Mouse (Mus musculus): Measurements from ENCODE around the gene Pclaf.

Pclaf gene

DNA sequence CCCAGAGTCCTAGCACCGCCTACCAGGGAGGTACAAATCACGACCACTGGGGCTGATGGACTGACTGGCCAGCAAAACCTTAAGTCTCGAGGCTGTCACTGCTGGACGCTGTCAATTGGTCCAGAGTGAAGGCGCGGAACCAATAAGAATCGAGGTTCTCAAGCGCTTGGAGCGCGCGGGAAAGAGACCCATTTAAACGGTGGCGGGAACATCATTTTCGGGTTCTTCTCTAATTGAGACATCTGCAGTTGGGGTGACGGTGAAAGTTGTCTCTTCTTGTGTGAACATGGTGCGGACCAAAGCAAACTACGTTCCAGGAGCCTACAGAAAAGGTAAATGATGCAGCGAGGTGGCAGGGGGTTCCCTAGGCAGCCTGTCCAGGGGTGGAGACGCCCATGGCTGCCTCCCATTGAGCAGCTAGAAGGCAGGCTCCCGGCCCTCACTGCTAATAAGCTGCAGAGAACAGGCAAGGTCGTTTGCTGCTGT is at the start of gene Pclaf:
TSS of gene Pclaf (plus strand) at position 95 of the 486 bp plus-strand sequence.
- DNase-seq (ENCODE audit: low spot score in 2 of 2), result peak; percentile 79 to 85

DNA sequence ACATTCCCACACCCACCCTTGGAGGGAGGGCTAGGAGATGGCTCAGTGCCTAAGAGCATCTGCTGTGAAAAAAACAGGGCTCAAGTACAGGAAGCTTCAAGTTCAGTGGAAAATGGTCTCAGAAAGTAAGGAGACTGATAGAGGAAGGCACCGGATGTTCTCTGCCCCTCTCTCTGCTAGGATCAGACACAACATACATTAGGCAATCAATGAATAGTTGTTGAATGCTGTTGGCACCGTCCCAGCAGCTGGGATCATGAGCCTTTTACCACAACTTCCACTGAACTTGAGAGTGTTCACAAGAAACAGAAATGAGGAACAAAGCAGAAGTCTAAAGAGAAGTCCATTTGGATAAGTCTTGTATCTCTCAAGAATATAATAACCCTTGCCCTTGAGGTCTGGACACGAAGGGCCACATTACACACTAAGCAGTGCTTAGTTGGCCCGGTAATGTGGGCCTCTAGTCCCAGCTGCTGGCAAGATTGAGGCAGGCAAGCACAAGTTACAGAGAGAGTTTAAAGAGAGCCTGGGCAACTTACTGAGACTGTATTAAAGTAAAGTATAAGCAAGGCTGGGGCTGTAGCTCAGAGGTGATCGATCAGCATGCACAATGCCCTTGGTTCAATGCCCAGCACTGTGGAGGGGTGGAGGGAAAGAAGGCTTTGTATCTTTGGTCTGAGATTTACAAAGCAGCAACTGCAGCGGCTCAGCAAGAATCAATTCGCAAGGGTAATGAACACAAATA is 45.4 kb upstream of the Pclaf start:
- no peak for DNase-seq (ENCODE audit: low spot score in 2 of 2)

DNA sequence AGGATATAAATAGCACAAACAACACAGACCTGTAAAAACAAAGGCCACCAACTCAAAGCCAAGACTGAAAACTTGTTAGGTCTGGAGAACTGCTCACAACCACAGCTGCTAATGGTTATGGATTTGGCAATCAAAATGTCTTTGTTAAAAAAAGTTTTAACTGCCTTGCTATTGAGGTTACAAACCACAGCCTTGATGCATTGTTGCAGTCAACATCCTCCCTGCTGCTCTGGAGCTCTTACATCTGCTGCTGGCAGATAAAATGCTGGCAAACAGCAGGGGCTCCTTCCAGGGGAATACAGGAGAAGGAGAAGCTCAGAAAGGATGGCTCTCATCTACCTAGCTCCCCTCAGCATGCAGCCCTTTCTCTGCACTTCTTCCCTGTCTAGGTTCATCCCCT is 41.9 kb upstream of the Pclaf start:
- no peak for DNase-seq (ENCODE audit: low spot score in 2 of 2)

DNA sequence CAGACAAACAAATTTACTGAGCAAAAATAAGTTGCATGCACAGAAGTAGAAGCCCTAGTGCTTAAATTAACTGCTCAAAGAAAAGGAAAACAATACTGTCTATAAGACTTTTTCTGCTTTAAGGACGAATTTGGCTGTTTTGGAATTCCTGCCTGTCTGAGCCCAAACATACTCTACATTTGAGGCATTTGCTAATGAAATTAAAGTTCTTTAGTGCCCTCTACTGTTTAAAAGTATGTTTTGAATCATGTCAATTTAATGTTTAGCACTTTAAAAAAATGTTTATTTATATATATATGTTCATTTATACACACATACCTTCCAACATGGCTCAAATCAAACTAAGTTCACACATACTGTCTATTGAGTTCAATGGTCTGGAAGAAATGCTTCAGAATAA is 39.8 kb upstream of the Pclaf start:
- DNase-seq (ENCODE audit: low spot score in 2 of 2), result no peak

DNA sequence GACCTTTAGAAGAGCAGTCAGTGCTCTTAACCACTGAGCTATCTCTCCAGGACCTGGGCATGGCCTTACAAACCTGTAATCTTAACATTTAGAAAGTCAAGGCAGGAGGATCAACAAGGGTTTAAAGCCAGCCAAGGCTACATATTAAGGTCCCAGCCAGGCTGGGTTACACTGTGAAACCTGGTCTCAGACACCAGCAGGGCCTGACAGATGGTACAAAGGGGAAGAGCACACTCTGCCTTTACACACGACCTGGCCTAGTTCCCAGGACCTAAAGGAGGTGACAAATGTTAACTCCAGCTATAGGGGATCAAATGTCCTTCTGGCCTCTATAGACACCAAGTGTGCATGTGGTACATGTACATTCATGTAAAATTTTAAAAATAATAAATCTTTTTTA is 30.4 kb upstream of the Pclaf start:
- no peak for DNase-seq (ENCODE audit: low spot score in 2 of 2)

DNA sequence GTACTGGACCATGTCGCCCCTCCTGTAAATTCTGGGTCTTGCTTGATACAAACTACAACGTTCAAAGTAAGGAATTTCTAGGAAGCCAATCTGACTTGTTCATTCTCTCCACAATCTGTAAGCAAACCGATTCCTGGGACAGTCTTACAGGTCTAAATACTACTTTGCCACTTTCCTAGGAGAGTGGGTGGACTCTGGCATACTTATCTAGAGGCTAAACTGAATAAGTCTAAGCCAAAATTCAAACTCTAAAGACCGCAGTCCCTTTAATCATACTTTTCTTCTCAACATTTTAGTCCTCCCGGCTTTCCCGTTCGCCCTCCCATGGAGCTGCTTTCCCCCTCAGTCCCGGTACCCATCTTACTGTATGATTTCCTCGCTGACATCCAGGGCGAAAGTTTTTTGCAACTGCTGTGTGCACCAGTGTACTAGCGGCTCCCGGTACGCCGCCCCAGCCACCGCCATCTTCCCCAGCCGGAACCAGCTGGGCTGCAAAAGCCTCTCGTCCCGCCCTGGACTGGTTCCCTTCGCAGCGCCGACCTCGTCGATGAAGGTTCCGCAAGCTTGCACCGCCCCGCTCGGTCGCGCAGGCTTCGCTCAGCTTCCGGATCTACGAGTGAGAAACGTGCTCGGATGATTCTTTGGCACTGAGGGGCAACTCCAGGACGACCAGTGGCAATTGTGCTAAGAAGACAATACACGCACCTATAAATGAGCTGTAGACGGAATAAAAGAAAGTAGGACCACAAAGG is 5.3 kb upstream of the Pclaf start:
- DNase-seq (ENCODE audit: low spot score in 2 of 2), result peak; percentile 90 to 96

DNA sequence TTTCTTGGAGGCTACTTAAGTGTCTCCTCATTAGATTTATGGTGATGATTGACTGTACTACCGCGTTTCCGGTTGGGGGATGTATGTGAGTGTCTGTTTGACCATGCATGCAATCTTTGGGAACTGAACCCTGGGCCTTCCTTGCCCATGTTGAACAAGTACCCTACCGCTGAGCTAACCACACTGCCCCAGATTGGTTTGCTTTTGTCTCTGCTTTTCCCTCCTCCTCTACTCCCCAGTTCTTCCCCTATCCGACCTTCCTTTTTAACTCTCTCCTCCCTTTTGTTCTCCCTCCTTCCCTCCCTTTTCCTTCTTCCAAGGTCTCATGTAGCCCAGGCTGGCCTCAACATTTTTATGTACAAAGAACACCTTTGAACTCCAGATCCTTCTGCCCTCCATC is 1.1 kb downstream of the Pclaf start:
- DNase-seq (ENCODE audit: low spot score in 2 of 2), result peak in 1 of 2 experiments; percentile 16

DNA sequence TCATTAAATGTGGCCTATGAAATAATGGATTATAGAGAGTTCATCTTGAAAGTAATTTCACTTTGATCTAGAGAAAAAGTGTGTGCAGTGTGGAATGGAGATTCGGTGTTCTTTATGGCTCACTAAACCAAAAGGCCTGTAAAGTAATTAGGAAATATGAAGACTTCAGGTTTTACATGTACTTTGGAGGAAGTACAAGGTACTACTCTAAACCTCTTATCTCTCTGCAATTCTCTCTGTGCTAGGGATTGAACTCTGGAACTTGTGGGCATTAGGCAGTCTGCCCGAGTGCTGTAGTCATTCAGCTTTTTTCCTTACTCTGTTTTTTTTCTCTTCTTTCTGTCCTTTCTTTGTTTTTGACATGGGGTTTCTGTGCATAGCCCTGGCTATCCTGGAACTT is 6.9 kb downstream of the Pclaf start:
- no peak for DNase-seq (ENCODE audit: low spot score in 2 of 2)

DNA sequence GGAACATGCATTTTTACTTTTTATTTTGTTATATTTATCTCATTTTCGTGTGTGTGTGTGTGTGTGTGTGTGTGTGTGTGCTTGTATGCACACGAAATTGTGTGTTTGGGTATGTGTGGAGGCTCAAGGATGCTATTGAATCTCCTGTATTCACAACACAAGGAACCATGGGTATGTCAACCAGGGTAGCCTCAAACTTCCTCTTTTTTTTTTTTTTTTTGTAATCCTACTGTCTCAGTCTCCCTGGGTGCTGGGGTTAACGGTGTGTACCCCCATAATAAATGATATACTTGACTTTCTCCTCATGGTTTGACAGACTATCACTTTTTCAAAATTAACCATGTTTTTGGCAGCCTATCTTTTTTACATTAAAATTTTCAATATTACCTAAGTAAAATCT is 12.8 kb downstream of the Pclaf start:
- no peak for DNase-seq (ENCODE audit: low spot score in 2 of 2)

DNA sequence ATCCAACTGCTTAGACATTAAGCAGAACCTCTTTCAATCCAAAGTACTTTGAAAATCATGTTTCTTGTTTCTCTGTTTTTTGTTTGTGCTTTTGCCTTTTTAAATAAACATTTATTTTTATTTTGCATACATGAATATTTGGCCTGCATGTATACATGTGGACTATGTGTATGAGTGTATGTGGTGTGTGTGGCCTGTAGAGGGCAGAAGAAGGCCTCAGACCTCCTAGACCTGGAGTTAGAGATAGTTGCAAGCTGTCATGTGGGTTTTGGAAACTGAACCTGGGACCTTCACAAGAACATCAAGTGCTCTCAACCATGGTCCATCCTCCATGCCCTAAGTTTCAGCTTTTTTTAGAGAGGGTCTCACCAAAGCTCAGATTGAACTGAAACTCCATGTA is 13.4 kb downstream of the Pclaf start:
- DNase-seq (ENCODE audit: low spot score in 2 of 2), result no peak

DNA sequence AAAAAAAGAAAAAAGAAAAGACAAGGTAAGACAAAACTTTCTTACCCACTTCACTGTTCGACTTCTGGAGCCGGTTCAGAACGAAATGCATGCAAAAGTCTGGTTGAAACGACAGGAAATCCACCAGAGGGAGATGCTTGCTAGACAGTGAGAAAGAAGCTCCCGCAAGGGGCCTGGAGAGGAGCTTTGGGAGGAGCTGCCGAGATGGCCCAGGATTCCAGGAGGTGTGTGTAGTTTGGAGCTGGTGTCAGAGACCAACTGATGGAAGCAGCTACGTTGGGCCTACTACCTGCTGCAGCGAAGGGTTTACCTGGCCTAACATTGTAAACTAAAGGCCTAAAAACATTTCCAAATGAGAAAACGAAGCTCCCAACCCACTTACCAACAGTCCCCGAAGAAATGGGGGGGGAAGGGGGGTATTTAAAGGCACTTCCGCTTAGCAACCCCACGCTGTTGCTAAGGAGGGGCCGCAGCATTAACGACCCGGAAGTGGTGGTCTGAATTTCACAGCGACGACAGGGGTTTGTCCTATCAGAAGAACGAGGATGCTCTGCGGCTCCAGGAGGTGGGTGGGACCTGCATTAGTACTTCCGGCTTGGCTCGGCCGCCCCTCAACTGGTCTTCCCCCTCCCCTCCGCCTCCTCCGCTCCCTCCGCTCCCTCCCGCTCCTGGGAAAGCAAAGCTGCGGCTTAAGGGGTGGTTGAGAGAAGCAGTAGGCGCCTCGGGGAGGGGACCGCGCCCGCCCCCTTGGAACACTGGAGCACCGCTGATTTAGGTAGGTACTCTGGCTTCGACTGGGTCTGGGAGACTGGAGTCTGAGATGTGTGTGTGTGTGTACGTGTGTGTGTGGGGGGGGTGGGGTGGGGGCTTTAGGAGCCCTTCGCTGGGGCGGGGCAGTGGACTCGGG is 18.6 kb downstream of the Pclaf start, which contains the start of the genes Trip4 and Csnk1g1:
TSS of gene Trip4 (minus strand) at position 401 of the 907 bp plus-strand sequence.
TSS of gene Csnk1g1 (plus strand) at position 531 of the 907 bp plus-strand sequence.
- DNase-seq (ENCODE audit: low spot score in 2 of 2), result peak; percentile 85 to 89

DNA sequence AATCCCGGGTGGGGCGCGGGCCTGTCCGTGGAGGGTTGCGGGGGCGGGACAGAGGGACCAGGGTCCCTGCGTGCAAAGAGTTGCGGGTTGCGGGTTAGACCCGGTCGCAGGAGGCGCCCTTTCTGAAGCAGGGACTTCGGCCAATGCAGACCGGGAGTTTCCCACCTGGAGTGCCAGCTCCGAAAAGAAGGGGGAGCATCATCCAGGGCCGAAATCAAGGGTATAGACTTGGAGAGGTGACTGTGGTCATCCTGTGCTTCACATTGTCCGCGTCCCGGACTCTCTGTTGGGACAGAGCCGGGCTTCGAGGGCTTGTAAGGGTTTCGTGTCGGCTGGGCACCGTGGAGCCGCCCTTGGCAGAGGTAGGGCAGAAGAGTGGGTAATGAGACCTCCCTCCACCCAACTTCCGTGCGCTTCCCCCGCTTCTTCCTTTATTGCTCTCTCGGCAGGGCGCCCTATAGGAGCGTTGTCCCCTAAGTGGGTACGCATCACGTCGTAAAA is 19.3 kb downstream of the Pclaf start:
- peak; percentile 40 to 76 for DNase-seq (ENCODE audit: low spot score in 2 of 2)

DNA sequence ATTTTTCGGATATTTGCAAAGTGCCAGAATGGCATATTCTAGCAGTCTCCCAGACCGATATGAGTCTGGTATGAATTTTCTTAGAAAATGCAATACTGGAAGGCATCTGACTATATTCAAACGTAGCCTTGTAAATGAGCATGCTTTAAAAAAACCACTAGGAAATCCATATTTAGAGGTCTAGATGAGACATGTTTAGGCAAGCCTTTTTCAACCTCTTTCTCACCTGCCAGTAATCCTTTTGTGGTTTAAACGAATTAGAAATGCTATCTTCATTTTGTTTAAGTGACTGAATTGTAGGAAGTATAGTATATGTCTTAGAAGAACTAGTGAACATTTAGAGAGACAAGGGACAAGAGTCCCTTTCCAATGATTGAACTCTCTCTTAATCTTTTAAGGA is 19.8 kb downstream of the Pclaf start:
- no peak for DNase-seq (ENCODE audit: low spot score in 2 of 2)

DNA sequence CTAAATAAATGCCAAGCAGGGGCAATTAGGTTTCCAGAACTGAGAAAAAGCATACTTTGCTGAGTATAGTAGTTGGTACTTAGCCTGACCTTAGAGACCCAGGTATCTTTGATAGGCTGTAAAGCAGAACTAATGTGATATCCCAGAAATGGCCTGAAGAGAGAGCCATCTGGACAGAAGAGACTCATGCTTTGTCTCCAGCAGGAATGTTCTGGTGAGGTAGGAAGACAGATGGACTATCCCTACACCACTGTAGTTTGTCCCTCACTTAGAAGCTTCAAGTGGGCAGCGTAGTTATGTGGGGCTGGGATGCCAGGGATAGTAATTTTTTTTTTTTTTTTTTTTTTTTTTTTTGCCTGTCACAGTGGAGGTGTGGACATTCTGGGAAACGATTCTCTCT is 23.9 kb downstream of the Pclaf start:
- no peak for DNase-seq (ENCODE audit: low spot score in 2 of 2)

DNA sequence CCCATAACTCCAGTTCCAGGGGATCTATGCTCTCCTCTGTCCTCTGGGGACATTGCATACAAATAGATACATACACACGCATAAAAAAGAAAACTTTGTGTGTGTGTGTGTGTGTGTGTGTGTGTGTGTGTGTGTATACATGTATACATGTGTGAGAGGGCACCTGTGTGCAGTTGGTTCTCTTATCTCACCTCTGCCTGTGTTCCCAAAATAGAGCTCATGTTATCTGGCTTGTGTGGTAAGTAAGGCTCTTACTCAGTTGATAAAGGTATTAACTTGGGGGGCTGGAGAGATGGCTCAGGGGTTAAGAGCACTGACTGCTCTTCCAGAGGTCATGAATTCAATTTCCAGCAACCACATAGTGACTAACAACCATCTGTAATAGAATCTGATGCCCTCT is 27.0 kb downstream of the Pclaf start:
- no peak for DNase-seq (ENCODE audit: low spot score in 2 of 2)

DNA sequence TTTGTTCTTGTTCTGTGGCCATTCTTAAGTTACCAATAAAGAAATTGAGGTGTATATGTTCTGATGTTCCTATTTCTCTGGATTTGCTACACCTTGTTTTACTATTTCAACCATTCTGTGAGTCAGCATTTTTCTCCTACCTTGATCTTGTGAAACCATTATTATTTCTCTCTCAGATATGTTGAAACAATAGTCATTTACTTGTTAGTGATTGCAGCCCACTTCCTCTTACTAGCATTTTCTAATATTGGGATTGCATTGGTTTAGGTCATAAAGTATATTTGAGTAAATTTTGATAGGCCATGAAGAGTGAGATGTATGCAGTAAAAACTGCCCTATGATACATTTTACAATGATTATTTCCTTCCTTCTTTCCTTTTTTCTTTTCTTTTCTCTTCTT is 38.4 kb downstream of the Pclaf start:
- DNase-seq (ENCODE audit: low spot score in 2 of 2), result no peak

DNA sequence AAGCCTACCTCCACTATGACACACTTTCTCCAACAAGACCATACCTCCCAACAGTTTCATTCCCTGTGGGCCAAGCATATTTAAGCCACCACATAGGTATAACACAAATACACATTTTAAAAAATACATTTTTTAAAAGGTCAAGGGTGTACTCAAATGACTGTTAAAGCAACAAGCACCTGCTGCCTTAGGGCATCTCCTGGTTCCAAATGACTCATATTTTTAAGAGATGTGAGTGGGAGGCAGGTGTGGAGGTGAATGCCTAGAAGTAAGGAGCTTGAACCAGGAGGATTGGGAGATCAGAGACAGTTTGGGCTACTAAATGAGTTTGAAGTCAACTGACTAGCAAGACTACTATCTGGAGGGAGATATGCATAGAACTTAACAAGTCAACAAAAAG is 39.8 kb downstream of the Pclaf start:
- DNase-seq (ENCODE audit: low spot score in 2 of 2), result no peak

DNA sequence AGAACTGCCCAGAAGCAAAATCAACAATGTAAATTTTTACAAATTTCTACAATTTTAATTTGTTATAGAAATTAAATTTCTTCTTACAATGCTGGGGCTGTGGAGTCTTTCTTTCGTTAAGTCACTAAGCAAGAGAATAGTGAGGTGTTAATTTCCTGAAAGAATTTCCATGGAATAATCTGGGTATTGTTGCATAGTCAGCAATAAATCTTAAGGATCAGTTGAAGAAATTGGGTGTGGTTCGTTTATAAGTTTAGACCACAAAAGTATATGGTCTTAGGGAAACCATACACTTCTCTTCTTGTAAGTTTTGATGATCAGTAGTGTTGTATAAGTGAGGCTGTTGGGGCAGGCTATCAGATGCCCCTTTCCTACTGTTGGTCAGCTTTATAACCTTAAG is 47.5 kb downstream of the Pclaf start:
- no peak for DNase-seq (ENCODE audit: low spot score in 2 of 2)

DNA sequence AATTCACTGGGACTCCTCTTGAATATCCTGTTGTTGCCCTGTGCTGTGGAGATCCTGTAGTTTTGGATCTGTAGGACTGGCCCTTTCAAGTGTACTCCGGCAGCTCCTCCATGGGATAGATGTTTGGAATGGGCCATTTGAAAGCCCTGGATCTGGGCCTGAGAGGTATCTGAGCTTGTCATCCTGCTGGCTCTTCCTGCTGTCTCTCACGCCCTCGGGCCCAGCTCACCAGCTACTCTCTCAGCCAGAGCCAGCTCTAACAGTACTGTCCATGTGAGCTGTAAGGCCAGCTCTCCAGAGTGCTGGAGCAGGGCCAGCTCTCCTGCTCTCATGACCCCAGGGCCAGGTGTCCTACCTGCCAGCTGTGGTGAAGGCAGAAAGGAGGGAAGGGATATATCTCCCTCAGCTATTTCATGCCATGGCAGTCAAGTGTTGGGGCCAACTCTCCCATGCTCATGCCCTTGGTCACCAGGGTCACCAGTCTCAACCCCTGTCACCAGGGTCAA is 61.1 kb downstream of the Pclaf start:
- no peak for DNase-seq (ENCODE audit: low spot score in 2 of 2)
